Mouse (Mus musculus): Measurements from ENCODE around the gene Akr1b3. TPM values are rescaled to one million over a fixed set of nuclear protein-coding genes. Genes with fewer than 3 reads are reported as not detected.
"Not testable (repeated sequence)": the region's sequence is repeated elsewhere in the genome, so short reads cannot be mapped to it uniquely, and the experiment has no call there.

Gene Akr1b3
- 100 to 1,000 TPM; 152 to 165 TPM for total RNA-seq (2021)
- long read RNA-seq, experiment 1, full-length matches to known transcripts = 78 of 83 reads
- long read RNA-seq, experiment 1, partial matches to known transcripts = 4 of 83 reads
- long read RNA-seq, experiment 1, other reads (novel, unspliced or antisense) = 1 of 83 reads
- long read RNA-seq, experiment 2, full-length matches to known transcripts = 95 of 98 reads
- long read RNA-seq, experiment 2, partial matches to known transcripts = 2 of 98 reads
- long read RNA-seq, experiment 2, other reads (novel, unspliced or antisense) = 1 of 98 reads

GRCm38 (mm10) chr6:34316854-34317771 is at the start of gene Akr1b3:
Akr1b3 (minus strand) TSS chr6:34317478.
- peak; percentile 76 to 84 for DNase-seq
- intact Hi-C loops (cut with DNase I) = no loop called here

- no peak for DNase-seq
- intact Hi-C loops (cut with DNase I) = no loop called here
These were observed 47.2 kb upstream of the Akr1b3 start for GRCm38 (mm10) chr6:34364217-34365136.

- DNase-seq = no peak
- intact Hi-C loops (cut with DNase I) = no loop called here
These were observed 38.6 kb upstream of the Akr1b3 start for GRCm38 (mm10) chr6:34355841-34356240.

- intact Hi-C loops (cut with DNase I) = no loop called here
- DNase-seq = no peak
These were observed 38.1 kb upstream of the Akr1b3 start for GRCm38 (mm10) chr6:34355349-34355747.

- intact Hi-C loops (cut with DNase I) = no loop called here
These were observed 37.4 kb upstream of the Akr1b3 start for GRCm38 (mm10) chr6:34354354-34355348.

GRCm38 (mm10) chr6:34353658-34354353 is 36.5 kb upstream of the Akr1b3 start, which contains the start of gene Akr1b8:
Akr1b8 (plus strand) TSS chr6:34354119.
- peak in 1 of 2 experiments; percentile 27 for DNase-seq
- intact Hi-C loops (cut with DNase I) = no loop called here

More at GRCm38 (mm10) chr6:34354354-34355348, 37.4 kb upstream of the Akr1b3 start:
- no peak for DNase-seq

GRCm38 (mm10) chr6:34352401-34352800 is 35.1 kb upstream of the Akr1b3 start:
- DNase-seq = no peak
- intact Hi-C loops (cut with DNase I) = no loop called here

GRCm38 (mm10) chr6:34351481-34351880 is 34.2 kb upstream of the Akr1b3 start:
- DNase-seq; intact Hi-C loops (cut with DNase I): not testable (repeated sequence)

GRCm38 (mm10) chr6:34350037-34350699 is 32.9 kb upstream of the Akr1b3 start:
- intact Hi-C loops (cut with DNase I) = no loop called here
- no peak for DNase-seq

GRCm38 (mm10) chr6:34346096-34346898 is 29.0 kb upstream of the Akr1b3 start:
- intact Hi-C loops (cut with DNase I) = loop anchor here (1.0 kb wide), 1 partner anchor 53 kb away; no protein-coding TSS in a partner anchor
- DNase-seq = peak; percentile 59 to 68

- DNase-seq = no peak
- intact Hi-C loops (cut with DNase I) = no loop called here
These were observed 27.7 kb upstream of the Akr1b3 start for GRCm38 (mm10) chr6:34344935-34345334.

- intact Hi-C loops (cut with DNase I) = no loop called here
- DNase-seq = no peak
These were observed 27.0 kb upstream of the Akr1b3 start for GRCm38 (mm10) chr6:34344135-34344850.

GRCm38 (mm10) chr6:34343426-34343825 is 26.1 kb upstream of the Akr1b3 start:
- intact Hi-C loops (cut with DNase I) = no loop called here
- DNase-seq = no peak

GRCm38 (mm10) chr6:34342476-34342875 is 25.2 kb upstream of the Akr1b3 start:
- DNase-seq = no peak
- intact Hi-C loops (cut with DNase I) = no loop called here

- no peak for DNase-seq
- intact Hi-C loops (cut with DNase I) = no loop called here
These were observed 24.7 kb upstream of the Akr1b3 start for GRCm38 (mm10) chr6:34341991-34342390.

- intact Hi-C loops (cut with DNase I) = no loop called here
- no peak for DNase-seq
These were observed 20.5 kb upstream of the Akr1b3 start for GRCm38 (mm10) chr6:34337799-34338198.

All from gastrocnemius, postnatal 36 days (tissue).